Mouse (Mus musculus) yolk sac, embryonic 10.5 days (tissue): ENCODE measurements around the gene Ifitm2.
"Not testable (repeated sequence)": the region's sequence is repeated elsewhere in the genome, so short reads cannot be mapped to it uniquely, and the experiment has no call there.

Experiments used
- DNase-seq: peaks from one replicate; pipeline ENCODE4 v3.0.0-alpha.2; 2017; ENCODE audit warnings: low spot score

Gene Ifitm2

DNA sequence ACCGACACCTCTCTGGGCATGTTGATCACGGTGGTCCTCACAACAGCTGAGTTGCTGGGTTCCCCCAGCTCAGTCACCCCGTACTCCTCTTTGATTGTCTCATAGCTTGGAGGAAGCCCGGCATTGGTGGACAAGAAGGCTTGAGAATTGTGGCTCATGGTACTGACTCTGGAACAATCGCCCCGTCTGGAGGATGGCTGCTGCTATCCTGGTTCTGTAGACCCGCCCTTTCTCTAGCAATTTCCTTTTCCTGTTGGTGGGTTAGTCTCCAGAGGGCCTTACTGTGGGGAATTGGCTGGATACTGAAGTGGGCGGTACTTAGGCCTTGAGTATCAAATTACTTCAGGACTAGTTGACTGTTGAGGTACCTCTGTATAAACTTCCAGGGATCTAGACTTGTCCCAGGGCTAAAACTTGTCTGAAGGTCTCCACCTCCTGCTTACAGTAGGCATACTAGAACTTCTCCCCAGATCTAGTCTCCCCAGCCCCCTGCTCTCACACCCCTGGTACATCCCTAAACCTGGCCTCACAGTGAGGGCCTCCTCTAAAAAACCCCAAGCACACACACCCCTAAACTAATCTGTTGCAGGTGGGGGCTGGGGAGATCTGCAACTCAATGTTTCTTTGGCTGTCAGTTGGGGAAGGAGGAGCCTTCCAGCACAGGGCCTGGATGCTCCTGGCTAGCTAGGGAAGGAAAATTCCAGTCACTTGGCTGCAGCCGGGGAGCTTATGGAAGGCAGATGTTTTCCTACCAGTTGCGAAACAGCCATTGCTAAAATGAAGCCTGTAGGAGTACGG lies at the start of gene Ifitm2, which contains the start of gene Gm45717:
Gene Ifitm2 (minus strand): TSS at position 230 of the 798 bp plus-strand sequence.
Gene Gm45717 (minus strand): TSS at position 180 of the 798 bp plus-strand sequence.
- DNase-seq: peak; percentile 71

GRCm38 (mm10) chr7:141003248-141004010 lies 47.6 kb upstream of the Ifitm2 start:
- DNase-seq: no peak

- DNase-seq: no peak
Observed at GRCm38 (mm10) chr7:141000881-141001708, 45.3 kb upstream of the Ifitm2 start.

GRCm38 (mm10) chr7:140998853-140999700 lies 43.3 kb upstream of the Ifitm2 start:
- no peak for DNase-seq

DNA sequence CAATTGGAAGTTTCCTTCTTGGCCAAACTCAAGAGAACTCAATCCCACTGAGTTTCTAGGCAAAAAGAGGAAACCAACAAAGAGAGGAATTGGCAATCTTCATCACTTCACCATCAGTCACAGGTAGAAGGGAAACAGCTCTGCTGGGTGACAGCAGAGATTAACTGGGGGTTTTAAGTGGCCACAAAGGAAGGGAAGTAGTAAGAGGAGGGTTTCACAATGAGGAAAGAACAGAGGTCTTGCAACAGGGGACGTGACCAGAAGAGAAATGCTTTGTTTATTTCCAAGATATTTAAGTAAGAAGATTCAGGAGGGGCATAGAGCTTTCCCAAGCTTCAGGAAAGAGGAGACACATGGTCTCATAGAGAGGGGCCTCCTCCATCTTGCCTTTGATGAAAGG lies 42.0 kb upstream of the Ifitm2 start:
- no peak for DNase-seq

GRCm38 (mm10) chr7:140991117-140991689 lies 35.4 kb upstream of the Ifitm2 start:
- DNase-seq: no peak

- DNase-seq: no peak
Observed at GRCm38 (mm10) chr7:140990622-140991021, 34.8 kb upstream of the Ifitm2 start.

DNA sequence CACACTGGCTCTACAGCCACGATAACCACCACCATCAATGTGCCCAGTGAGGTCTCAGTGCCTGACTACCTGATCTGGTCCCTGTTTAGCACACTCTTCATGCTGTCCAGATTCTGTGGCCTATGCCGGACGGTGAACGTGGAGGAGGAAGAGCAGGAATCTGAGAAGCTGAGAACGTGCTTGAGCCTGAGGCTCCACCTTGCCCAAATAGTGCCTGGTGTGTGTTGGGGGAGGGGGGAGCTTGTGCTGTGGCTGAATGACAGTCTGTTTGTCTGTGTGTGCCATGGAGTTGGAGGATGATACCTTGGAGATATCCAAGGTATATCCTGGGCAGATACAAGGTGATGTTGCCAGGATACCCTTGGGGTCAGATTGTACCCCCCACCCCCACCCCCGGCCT lies 34.4 kb upstream of the Ifitm2 start:
- no peak for DNase-seq

DNA sequence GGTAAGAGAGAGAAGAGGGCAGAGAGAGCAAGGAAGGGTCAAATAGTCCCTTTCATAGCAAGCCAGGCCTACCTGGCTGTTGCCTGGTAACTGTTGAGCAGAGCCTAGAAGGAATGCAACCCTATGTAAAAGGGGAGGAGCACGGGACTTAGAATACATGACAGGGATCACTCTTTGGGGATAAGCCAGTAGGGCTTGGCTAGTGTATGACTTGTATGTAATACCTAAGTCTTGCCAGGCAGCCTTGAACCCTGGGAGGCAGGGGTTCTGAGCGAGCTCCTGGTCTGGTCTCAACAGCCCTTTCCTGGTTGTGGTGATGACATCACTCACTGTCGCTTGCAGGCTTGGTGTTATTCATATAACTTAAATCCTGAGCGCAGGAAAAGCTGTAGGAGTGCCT lies 33.2 kb upstream of the Ifitm2 start:
- no peak for DNase-seq

DNA sequence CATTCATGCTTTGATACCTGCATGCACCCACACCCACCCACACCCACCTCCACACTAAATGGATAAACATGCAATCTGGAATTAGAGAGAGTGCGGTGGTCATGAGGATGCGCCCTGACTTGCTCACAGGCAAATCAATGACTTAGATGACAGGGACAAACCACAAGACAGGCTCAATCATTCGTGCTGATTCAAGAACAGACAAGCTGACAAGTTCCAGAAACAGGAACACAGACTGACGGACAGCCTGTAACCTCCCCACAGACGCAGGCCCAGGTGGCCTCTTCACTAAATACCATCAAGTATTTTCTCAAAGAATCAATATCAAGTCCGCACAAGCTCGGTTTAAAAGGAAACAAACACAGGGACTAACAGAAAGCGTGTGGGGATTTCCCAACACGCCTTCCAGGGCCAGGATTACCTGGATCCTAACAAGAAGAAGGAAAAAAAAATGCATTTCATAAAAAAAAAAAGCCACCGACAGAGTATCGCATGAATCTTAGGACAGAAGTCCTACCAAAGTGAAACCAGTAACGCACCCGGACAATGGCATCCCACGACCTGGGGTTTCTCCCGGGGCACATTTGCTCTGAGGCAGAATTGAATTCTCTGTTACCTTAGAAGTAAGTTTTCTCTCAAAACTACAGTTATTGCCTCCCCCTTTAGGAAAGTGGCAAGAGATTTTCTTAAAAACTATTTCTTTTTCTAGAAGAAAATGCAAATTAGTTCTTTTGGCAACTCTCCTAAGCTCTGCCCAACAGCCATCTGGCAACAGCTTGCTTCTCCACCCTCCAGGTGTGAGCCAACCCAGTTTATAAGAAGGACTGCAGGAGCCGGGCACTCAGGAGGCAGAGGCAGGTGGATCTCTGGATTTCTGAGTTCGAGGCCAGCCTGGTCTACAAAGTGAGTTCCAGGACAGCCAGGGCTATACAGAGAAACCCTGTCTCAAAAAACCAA lies 31.7 kb upstream of the Ifitm2 start:
- no peak for DNase-seq

- DNase-seq: no peak
Observed at GRCm38 (mm10) chr7:140982971-140983370, 27.2 kb upstream of the Ifitm2 start.

- DNase-seq: no peak
Observed at GRCm38 (mm10) chr7:140981704-140982103, 25.9 kb upstream of the Ifitm2 start.

- DNase-seq: not testable (repeated sequence)
Observed at GRCm38 (mm10) chr7:140976720-140977119, 20.9 kb upstream of the Ifitm2 start.

GRCm38 (mm10) chr7:140975465-140975864 lies 19.7 kb upstream of the Ifitm2 start:
- no peak for DNase-seq

DNA sequence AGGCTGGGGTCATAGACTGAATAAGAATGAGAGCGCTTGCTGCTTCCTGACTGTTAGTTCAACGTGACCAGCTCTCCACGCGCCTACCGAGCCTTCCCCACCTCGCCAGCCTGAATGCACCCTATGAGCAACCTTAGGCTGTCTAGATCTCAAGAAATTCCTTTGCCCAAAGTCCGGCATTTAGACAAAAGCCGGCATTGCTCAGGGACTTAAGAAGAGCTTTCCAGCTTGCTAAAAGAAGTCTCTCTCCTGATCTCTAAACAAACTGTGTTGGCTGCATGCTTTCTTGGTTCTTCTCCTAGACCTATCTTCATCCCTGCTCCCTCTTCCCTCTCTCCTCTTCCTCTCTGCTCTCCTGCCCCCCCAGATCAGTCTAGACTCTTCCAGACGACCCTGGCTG lies 19.2 kb upstream of the Ifitm2 start:
- DNase-seq: peak; percentile 23

- DNase-seq: no peak
Observed at GRCm38 (mm10) chr7:140973396-140974165, 17.8 kb upstream of the Ifitm2 start.

- DNase-seq: peak; percentile 36
Observed at GRCm38 (mm10) chr7:140971479-140972171, 15.8 kb upstream of the Ifitm2 start.

DNA sequence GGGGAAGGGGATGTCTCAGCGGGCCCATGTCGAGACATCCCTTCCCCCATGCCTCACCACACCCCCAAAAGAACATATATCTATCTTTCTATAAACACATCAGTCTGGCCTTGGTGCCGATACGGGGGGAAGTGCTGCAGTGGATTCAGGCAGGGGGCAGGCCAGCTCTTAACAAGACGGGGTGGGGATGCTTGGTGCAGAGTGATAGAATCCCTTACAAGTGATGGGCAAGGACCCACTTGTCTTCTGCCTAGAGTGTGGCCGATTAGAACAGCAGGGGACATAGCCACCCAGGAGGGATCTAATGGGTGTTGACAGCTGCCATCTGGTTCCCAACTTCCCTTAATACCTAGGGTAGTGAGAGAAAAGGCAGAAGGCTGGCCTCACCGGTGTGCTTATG lies 15.1 kb upstream of the Ifitm2 start:
- no peak for DNase-seq
